Mouse (Mus musculus): ENCODE measurements around the gene Taar8b.

DNA sequence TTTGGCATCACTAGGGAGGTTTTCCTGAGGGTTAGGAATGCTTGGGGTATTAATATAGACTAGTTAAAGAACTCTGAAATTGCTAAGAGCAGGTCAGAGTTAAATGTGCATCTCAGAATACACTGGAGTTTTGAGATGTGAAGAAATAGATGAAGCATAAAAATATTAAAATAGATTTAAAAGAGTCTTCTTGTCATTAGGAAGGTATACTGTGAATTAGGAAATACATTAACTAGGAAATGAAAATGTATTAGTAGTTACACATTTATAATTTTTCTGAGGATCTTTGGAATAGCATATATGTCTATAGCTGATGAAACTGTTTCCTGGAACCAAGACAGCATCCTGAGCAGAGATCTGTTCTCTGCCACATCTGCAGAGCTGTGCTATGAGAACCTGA lies 42.9 kb downstream of the Taar8b start, which contains the start of gene Taar7f:
- TF ChIP-seq GATA1 (IDR thresholded peaks at IDR 0.05; ENCODE audit: low read length): no peak
- TF ChIP-seq TAL1 (IDR thresholded peaks at IDR 0.05; ENCODE audit: low read length): no peak
